Mouse (Mus musculus) bone marrow macrophage, adult 2 months (primary cell): Measurements from ENCODE around the gene Col24a1.

Experiments
- CTCF ChIP-seq: IDR thresholded peaks from 2 replicates; pipeline ENCODE4 v1.5.1; 2012; ENCODE audit warnings: low read depth, mild to moderate bottlenecking, low read length, moderate library complexity
- POLR2A ChIP-seq: IDR thresholded peaks from 2 replicates; pipeline ENCODE4 v1.6.1; 2012; ENCODE audit warnings: mild to moderate bottlenecking, low read depth, low read length, borderline replicate concordance

DNA sequence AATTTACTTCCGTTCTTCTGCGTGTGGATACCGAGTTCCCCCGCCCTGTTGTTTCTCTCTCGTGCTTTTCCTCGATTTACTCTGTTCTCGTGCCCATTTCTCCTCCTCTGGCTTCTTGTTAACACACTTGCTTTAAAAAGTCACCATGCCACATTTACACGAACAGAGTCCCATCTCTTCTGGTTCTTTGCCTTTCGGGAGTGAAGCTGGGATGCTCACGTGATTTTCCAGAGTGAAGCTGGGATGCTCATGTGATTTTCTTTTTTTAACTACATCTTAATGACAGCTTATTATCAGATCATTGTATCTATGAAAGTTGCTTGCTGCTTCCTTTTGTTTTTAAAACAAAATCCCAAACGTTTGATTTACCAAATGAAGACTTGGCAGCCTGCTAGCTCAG lies 184.8 kb downstream of the Col24a1 start:
- TF ChIP-seq POLR2A (no peak), CTCF (no peak)
